Mouse (Mus musculus): ENCODE results near the gene Arhgap8. TPM values are rescaled to one million over a fixed set of nuclear protein-coding genes. Genes with fewer than 3 reads are reported as not detected.
A peak's percentile ranks its signal among the peaks of the same experiment; 100 is the strongest.

The Arhgap8 gene
- polyA plus RNA-seq, 1 experiment from 2014 or later = 5.2 TPM

DNA sequence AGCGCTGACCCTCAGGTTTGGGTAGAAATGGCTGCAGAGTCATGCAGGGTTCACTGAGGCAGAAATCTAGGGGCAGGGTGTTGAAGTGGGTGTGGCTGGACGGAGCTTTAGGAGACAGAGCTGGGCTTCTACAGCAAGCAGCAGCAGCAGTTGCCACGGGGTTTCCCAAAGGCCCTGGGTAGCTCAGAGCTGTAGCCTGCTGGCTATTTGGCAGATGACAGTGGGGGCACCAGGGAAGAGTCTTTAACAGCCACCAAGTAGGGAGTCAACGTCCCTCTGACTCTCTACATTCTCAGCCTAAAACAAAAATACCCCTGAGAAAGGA, 12.5 kb downstream of the Arhgap8 start:
- H3K9me3 ChIP-seq (ENCODE audit: control insufficient read depth, low read length) = no peaks in the 10 kb centered on the region
- H3K4me1 ChIP-seq (ENCODE audit: control insufficient read depth, insufficient read depth, low read length) = no peaks in the 10 kb centered on the region
- no peaks in the 10 kb centered on the region for H3K36me3 ChIP-seq (ENCODE audit: control insufficient read depth, insufficient read depth, low read length)
- DNase-seq (ENCODE audit: low spot score) (no peak), ATAC-seq (ENCODE audit: insufficient number of reproducible peaks, low FRiP score, low TSS enrichment, low read depth) (no peak)
- WGBS = 74% methylated on average over 4 of the region's 4 CpGs
- H3K4me3 ChIP-seq (ENCODE audit: low read depth, low read length) = no peak overlapping the region
- no peak overlapping the region for H3K9ac ChIP-seq (ENCODE audit: low read length)
- no peaks in the 10 kb centered on the region for H3K27me3 ChIP-seq (ENCODE audit: control insufficient read depth, insufficient read depth, low read length)
- no peak overlapping the region for H3K27ac ChIP-seq (replicated peaks; ENCODE audit: low read depth, low read length)
- no peak overlapping the region for H3K4me2 ChIP-seq (ENCODE audit: low read depth, severe bottlenecking)

DNA sequence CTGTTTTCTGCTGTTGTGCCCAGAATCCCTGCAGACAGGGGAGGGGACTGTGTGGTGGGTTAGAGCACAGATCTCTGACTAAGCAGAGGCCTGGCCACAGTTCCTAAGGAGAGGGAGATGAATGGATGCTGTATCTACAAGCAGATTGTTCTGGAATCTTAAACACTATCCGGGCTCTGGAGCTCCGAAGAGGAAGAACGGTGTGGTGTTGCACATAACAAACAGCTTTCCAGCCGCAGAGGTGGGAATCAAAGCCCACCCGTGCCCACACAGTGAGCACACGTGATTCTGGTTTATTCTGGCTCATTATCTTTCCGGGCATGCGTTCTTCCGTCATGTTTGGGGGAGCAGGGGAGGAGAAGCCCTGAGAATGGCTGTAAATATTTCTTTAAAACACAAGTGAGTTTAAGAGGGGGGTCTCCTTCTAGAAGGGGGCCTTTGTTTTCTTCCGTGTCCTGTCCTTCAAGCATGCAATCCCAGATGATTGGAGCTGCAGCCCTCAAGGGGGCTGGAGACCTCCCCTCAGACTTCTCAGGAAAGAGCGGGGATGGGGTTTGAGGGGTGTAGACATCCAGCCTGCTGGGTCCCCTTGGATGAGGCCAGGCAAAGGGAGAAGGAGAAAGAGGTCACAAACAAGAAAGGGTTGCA, 16.6 kb downstream of the Arhgap8 start:
- Histone ChIP-seq H3K9ac (ENCODE audit: low read length) (no peak overlapping the region), H3K36me3 (ENCODE audit: control insufficient read depth, insufficient read depth, low read length) (no peaks in the 10 kb centered on the region), H3K4me3 (ENCODE audit: low read depth, low read length) (no peak overlapping the region), H3K4me2 (ENCODE audit: low read depth, severe bottlenecking) (no peak overlapping the region), H3K27ac (replicated peaks; ENCODE audit: low read depth, low read length) (no peak overlapping the region), H3K9me3 (ENCODE audit: control insufficient read depth, low read length) (no peaks in the 10 kb centered on the region), H3K4me1 (ENCODE audit: control insufficient read depth, insufficient read depth, low read length) (no peaks in the 10 kb centered on the region), H3K27me3 (ENCODE audit: control insufficient read depth, insufficient read depth, low read length) (no peaks in the 10 kb centered on the region)
- DNase-seq (ENCODE audit: low spot score) (no peak), ATAC-seq (ENCODE audit: insufficient number of reproducible peaks, low FRiP score, low TSS enrichment, low read depth) (no peak)
- 73% methylated on average over 11 of the region's 11 CpGs for WGBS

DNA sequence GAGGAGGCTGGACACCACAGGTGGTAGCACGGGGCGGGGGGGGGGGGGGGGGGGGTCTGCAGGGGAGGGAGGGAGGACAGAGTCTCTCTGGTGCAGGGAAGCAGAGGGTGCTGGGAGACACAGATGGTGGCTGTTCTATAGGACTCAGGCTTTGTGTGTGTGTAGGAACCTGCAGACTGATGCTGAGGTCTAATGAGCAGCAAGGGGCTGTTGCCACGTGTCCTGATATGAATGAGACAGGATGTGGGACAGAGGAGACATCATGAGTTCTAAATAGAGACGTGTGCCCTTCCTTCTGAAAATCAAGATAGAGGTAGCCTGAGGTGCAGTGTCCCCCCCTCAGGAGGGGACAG, 17.1 kb downstream of the Arhgap8 start:
- ATAC-seq (ENCODE audit: insufficient number of reproducible peaks, low FRiP score, low TSS enrichment, low read depth) (no peak), DNase-seq (ENCODE audit: low spot score) (no peak)
- Histone ChIP-seq H3K27ac (replicated peaks; ENCODE audit: low read depth, low read length) (no peak overlapping the region), H3K9me3 (ENCODE audit: control insufficient read depth, low read length) (no peaks in the 10 kb centered on the region), H3K27me3 (ENCODE audit: control insufficient read depth, insufficient read depth, low read length) (no peaks in the 10 kb centered on the region), H3K4me1 (ENCODE audit: control insufficient read depth, insufficient read depth, low read length) (no peaks in the 10 kb centered on the region), H3K4me2 (ENCODE audit: low read depth, severe bottlenecking) (no peak overlapping the region), H3K9ac (ENCODE audit: low read length) (no peak overlapping the region), H3K4me3 (ENCODE audit: low read depth, low read length) (no peak overlapping the region), H3K36me3 (ENCODE audit: control insufficient read depth, insufficient read depth, low read length) (no peaks in the 10 kb centered on the region)
- 46% methylated on average over 2 of the region's 4 CpGs for WGBS

- H3K27ac ChIP-seq (replicated peaks; ENCODE audit: low read depth, low read length) = no peak overlapping the region
- no peak for ATAC-seq (ENCODE audit: insufficient number of reproducible peaks, low FRiP score, low TSS enrichment, low read depth)
- H3K4me1 ChIP-seq (ENCODE audit: control insufficient read depth, insufficient read depth, low read length) = no peaks in the 10 kb centered on the region
- no peak for DNase-seq (ENCODE audit: low spot score)
- H3K27me3 ChIP-seq (ENCODE audit: control insufficient read depth, insufficient read depth, low read length) = no peaks in the 10 kb centered on the region
- H3K36me3 ChIP-seq (ENCODE audit: control insufficient read depth, insufficient read depth, low read length) = no peaks in the 10 kb centered on the region
- 93% methylated on average over 7 of the region's 7 CpGs for WGBS
- no peak overlapping the region for H3K4me3 ChIP-seq (ENCODE audit: low read depth, low read length)
- H3K9ac ChIP-seq (ENCODE audit: low read length) = no peak overlapping the region
- H3K4me2 ChIP-seq (ENCODE audit: low read depth, severe bottlenecking) = no peak overlapping the region
- no peaks in the 10 kb centered on the region for H3K9me3 ChIP-seq (ENCODE audit: control insufficient read depth, low read length)
These were observed 18.4 kb downstream of the Arhgap8 start for GRCm38 (mm10) chr15:84738246-84738645.

- Histone ChIP-seq H3K4me2 (ENCODE audit: low read depth, severe bottlenecking) (no peak overlapping the region), H3K36me3 (ENCODE audit: control insufficient read depth, insufficient read depth, low read length) (no peaks in the 10 kb centered on the region), H3K27ac (replicated peaks; ENCODE audit: low read depth, low read length) (no peak overlapping the region), H3K4me3 (ENCODE audit: low read depth, low read length) (no peak overlapping the region), H3K9ac (ENCODE audit: low read length) (no peak overlapping the region), H3K27me3 (ENCODE audit: control insufficient read depth, insufficient read depth, low read length) (no peaks in the 10 kb centered on the region), H3K9me3 (ENCODE audit: control insufficient read depth, low read length) (no peaks in the 10 kb centered on the region), H3K4me1 (ENCODE audit: control insufficient read depth, insufficient read depth, low read length) (no peaks in the 10 kb centered on the region)
- ATAC-seq (ENCODE audit: insufficient number of reproducible peaks, low FRiP score, low TSS enrichment, low read depth) (no peak), DNase-seq (ENCODE audit: low spot score) (no peak)
- 77% methylated on average over 3 of the region's 3 CpGs for WGBS
These were observed 21.7 kb downstream of the Arhgap8 start for GRCm38 (mm10) chr15:84741573-84741972.

GRCm38 (mm10) chr15:84743347-84743746, 23.5 kb downstream of the Arhgap8 start:
- no peak overlapping the region for H3K4me3 ChIP-seq (ENCODE audit: low read depth, low read length)
- H3K27me3 ChIP-seq (ENCODE audit: control insufficient read depth, insufficient read depth, low read length) = no peaks in the 10 kb centered on the region
- no peak overlapping the region for H3K4me2 ChIP-seq (ENCODE audit: low read depth, severe bottlenecking)
- H3K27ac ChIP-seq (replicated peaks; ENCODE audit: low read depth, low read length) = no peak overlapping the region
- no peaks in the 10 kb centered on the region for H3K9me3 ChIP-seq (ENCODE audit: control insufficient read depth, low read length)
- DNase-seq (ENCODE audit: low spot score) (no peak), ATAC-seq (ENCODE audit: insufficient number of reproducible peaks, low FRiP score, low TSS enrichment, low read depth) (no peak)
- WGBS = 1% methylated on average over 3 of the region's 3 CpGs
- no peak overlapping the region for H3K9ac ChIP-seq (ENCODE audit: low read length)
- H3K36me3 ChIP-seq (ENCODE audit: control insufficient read depth, insufficient read depth, low read length) = no peaks in the 10 kb centered on the region
- H3K4me1 ChIP-seq (ENCODE audit: control insufficient read depth, insufficient read depth, low read length) = no peaks in the 10 kb centered on the region

GRCm38 (mm10) chr15:84744308-84744707, 24.5 kb downstream of the Arhgap8 start:
- DNase-seq (ENCODE audit: low spot score) = no peak
- H3K9ac ChIP-seq (ENCODE audit: low read length) = no peak overlapping the region
- H3K9me3 ChIP-seq (ENCODE audit: control insufficient read depth, low read length) = no peaks in the 10 kb centered on the region
- no peaks in the 10 kb centered on the region for H3K4me1 ChIP-seq (ENCODE audit: control insufficient read depth, insufficient read depth, low read length)
- H3K27ac ChIP-seq (replicated peaks; ENCODE audit: low read depth, low read length) = no peak overlapping the region
- H3K27me3 ChIP-seq (ENCODE audit: control insufficient read depth, insufficient read depth, low read length) = no peaks in the 10 kb centered on the region
- WGBS = 4% methylated on average over 2 of the region's 2 CpGs
- ATAC-seq (ENCODE audit: insufficient number of reproducible peaks, low FRiP score, low TSS enrichment, low read depth) = no peak
- H3K4me3 ChIP-seq (ENCODE audit: low read depth, low read length) = no peak overlapping the region
- no peak overlapping the region for H3K4me2 ChIP-seq (ENCODE audit: low read depth, severe bottlenecking)
- no peaks in the 10 kb centered on the region for H3K36me3 ChIP-seq (ENCODE audit: control insufficient read depth, insufficient read depth, low read length)

DNA sequence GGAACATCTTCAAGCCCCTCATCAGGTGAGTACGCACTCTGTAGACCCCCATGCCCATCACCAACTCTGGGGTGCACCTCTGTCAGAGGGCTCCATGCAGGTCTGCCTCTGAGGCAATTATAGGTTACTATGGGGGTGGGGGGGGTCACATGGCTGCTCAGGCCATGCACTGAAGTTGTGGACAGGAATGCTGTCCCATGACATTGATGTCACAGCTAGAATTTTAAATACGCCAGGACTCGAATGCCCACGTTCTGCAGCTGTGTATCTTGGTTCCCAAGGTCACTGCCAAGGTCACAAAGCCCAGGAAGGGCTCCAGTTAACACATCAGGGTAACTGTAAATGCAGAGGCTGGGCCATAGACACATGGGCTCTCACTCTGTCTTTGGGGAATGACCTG, 26.0 kb downstream of the Arhgap8 start:
- Histone ChIP-seq H3K4me2 (ENCODE audit: low read depth, severe bottlenecking) (no peak overlapping the region), H3K27me3 (ENCODE audit: control insufficient read depth, insufficient read depth, low read length) (no peaks in the 10 kb centered on the region), H3K36me3 (ENCODE audit: control insufficient read depth, insufficient read depth, low read length) (no peaks in the 10 kb centered on the region), H3K9me3 (ENCODE audit: control insufficient read depth, low read length) (no peaks in the 10 kb centered on the region), H3K4me3 (ENCODE audit: low read depth, low read length) (no peak overlapping the region), H3K27ac (replicated peaks; ENCODE audit: low read depth, low read length) (no peak overlapping the region), H3K4me1 (ENCODE audit: control insufficient read depth, insufficient read depth, low read length) (no peaks in the 10 kb centered on the region), H3K9ac (ENCODE audit: low read length) (no peak overlapping the region)
- no peak for ATAC-seq (ENCODE audit: insufficient number of reproducible peaks, low FRiP score, low TSS enrichment, low read depth)
- no peak for DNase-seq (ENCODE audit: low spot score)
- WGBS = 93% methylated on average over 4 of the region's 4 CpGs

DNA sequence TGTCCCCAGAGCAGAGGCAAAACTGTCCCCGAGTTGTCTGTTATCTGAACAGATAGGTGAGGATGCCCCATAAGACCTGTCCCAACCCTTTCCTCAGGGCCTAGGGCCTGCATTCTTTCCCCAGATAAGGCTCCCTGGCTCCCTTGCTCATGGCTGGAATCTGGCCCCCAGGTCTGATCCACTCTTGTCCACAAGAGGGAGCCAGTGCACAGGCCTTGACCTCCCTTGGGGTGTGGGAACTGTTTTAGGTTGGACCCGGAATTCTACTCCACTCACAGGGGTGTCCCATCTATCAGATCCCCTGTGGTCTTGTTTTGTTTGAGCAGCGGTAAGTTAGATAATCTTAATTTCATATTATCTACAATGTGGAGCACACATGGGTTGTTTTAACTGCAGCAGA, 35.1 kb downstream of the Arhgap8 start:
- no peaks in the 10 kb centered on the region for H3K4me1 ChIP-seq (ENCODE audit: control insufficient read depth, insufficient read depth, low read length)
- H3K27me3 ChIP-seq (ENCODE audit: control insufficient read depth, insufficient read depth, low read length) = 0 out of 2 replicates have a peak, but pooled peaks cover 4% of the 10 kb centered on the region
- no peak overlapping the region for H3K4me2 ChIP-seq (ENCODE audit: low read depth, severe bottlenecking)
- no peak overlapping the region for H3K4me3 ChIP-seq (ENCODE audit: low read depth, low read length)
- ATAC-seq (ENCODE audit: insufficient number of reproducible peaks, low FRiP score, low TSS enrichment, low read depth) (no peak), DNase-seq (ENCODE audit: low spot score) (peak; percentile 88)
- WGBS = 16% methylated on average over 3 of the region's 3 CpGs
- H3K36me3 ChIP-seq (ENCODE audit: control insufficient read depth, insufficient read depth, low read length) = no peaks in the 10 kb centered on the region
- no peaks in the 10 kb centered on the region for H3K9me3 ChIP-seq (ENCODE audit: control insufficient read depth, low read length)
- no peak overlapping the region for H3K9ac ChIP-seq (ENCODE audit: low read length)
- no peak overlapping the region for H3K27ac ChIP-seq (replicated peaks; ENCODE audit: low read depth, low read length)

All from limb, embryonic 11.5 days (tissue).